ENCODE assay signal across 14 mouse cellular contexts in genomic region chr16:37433418-37434204, GRCm38 (mm10). TPM values are rescaled to one million over a fixed set of nuclear protein-coding genes. Genes with fewer than 3 reads are reported as not detected.
DNase-seq lines count a peak whose midpoint lies in the region; ATAC-seq lines count a peak whose summit lies in the region.
"Had no signal": no experiment of that assay in that cellular context is flagged by ENCODE, and none has a peak within 500 bp of the region (broad histone marks: within the 10 kb centered on the region; RNA-seq: fewer than 3 reads in every experiment).

No protein-coding gene starts in this region.

- no peak overlapping the region for H3K4me2 ChIP-seq in heart, embryonic 11.5 days

- DNase-seq in lung, postnatal 10 days, result peak; percentile 11
- DNase-seq in lung, adult 18-20 months, result no peak
- DNase-seq in cerebellum, adult 9-10 months, result peak; percentile 87
- peak; percentile 35 to 44 for DNase-seq in layer of hippocampus, postnatal 10 days (ENCODE audit: low spot score in 2 of 2)
- peak; percentile 74 for DNase-seq in telencephalon, adult 2 months (ENCODE audit: low read depth, low spot score)
- DNase-seq in testis, postnatal 10 days (ENCODE audit: low spot score), result no peak
- DNase-seq: gastrocnemius, postnatal 36 days; retina, postnatal 1 day had no signal

- H3K27ac ChIP-seq in heart, embryonic 11.5 days (ENCODE audit: low read depth, low read length), result no peak overlapping the region
- H3K27ac ChIP-seq: limb, embryonic 10.5 days; macrophage had no signal

- H3K4me1 ChIP-seq in heart, embryonic 11.5 days (ENCODE audit: control insufficient read depth, insufficient read depth, low read length), result no peaks in the 10 kb centered on the region
- H3K4me1 ChIP-seq: limb, embryonic 10.5 days had no signal

- H3K9me3 ChIP-seq in heart, embryonic 11.5 days (replicated peaks; ENCODE audit: control insufficient read depth, low read length), result no peaks in the 10 kb centered on the region
- H3K9me3 ChIP-seq: G1E; limb, embryonic 10.5 days had no signal

- no peaks in the 10 kb centered on the region for H3K36me3 ChIP-seq in heart, embryonic 11.5 days (ENCODE audit: control insufficient read depth, insufficient read depth, low read length)
- H3K36me3 ChIP-seq: G1E; limb, embryonic 10.5 days had no signal

- WGBS in heart, embryonic 11.5 days (ENCODE audit: insufficient replicate concordance), result 63% methylated on average over 5 of the region's 5 CpGs

- no peak overlapping the region for H3K9ac ChIP-seq in heart, embryonic 11.5 days (ENCODE audit: low read depth, low read length)

- no peak for ATAC-seq in heart, embryonic 11.5 days (replicated peaks; ENCODE audit: insufficient number of reproducible peaks, low FRiP score, low TSS enrichment)
- ATAC-seq: intestine, postnatal 0 days had no signal

- no peaks in the 10 kb centered on the region for H3K27me3 ChIP-seq in heart, embryonic 11.5 days (ENCODE audit: control insufficient read depth, insufficient read depth, low read length)

- no peak overlapping the region for H3K4me3 ChIP-seq in heart, embryonic 11.5 days (ENCODE audit: low read depth, low read length)
- H3K4me3 ChIP-seq: limb, embryonic 10.5 days; myocyte had no signal

RNA-seq across cellular contexts. Expression of gene Stxbp5l, which starts 48.8 kb away (rescaled TPM):
- total RNA-seq in layer of hippocampus, postnatal 10 days (2021), result 10 to 100 TPM; 95.5 to 99.9 TPM
- polyA plus RNA-seq in heart, embryonic 11.5 days (2014; fragmentation: Nextera tagmentation; extraction: Ambion mirVana), result 0.47 and 0.77 TPM in 2 replicates
- polyA plus RNA-seq: G1E, macrophage, myocyte had no signal

Comparison
In these comparisons a context has a peak if more than half of its experiments do, and no peak if none do; other contexts are left out.
1. DNase-seq: peak in lung, postnatal 10 days (single experiment), cerebellum, adult 9-10 months (single experiment), layer of hippocampus, postnatal 10 days (2 of 2) and telencephalon, adult 2 months (single experiment); none in lung, adult 18-20 months (0 of 2) and testis, postnatal 10 days (single experiment).